Mouse (Mus musculus) monocyte, adult 5-6 weeks (primary cell): Measurements from ENCODE around the gene Ugt1a6b. TPM values are rescaled to one million over a fixed set of nuclear protein-coding genes. Genes with fewer than 3 reads are reported as not detected.
A peak's percentile ranks its signal among the peaks of the same experiment; 100 is the strongest.
"Not testable (repeated sequence)": the region's sequence is repeated elsewhere in the genome, so short reads cannot be mapped to it uniquely, and the experiment has no call there.

Experiments
- ATAC-seq: fragments of 153-309, 156-312 bp; replicated peaks from 2 replicates; pipeline ENCODE4 v1.8.0; 2017; ENCODE audit warnings: mild to moderate bottlenecking; ENCODE audit not compliant: low TSS enrichment, insufficient number of reproducible peaks, severe bottlenecking, poor library complexity, low FRiP score
- total RNA-seq: library from RNA; stranded (forward); fragments of 200-1000, 200-491, 200-594 nt; gene quantifications from 3 replicates; pipeline ENCODE4 v1.2.3, GENCODE M21; 2017

The Ugt1a6b gene
- total RNA-seq, result 1.6 to 5.2 TPM (median 4.0 TPM) in 3 replicates

GRCm38 (mm10) chr1:88103019-88103418, at the start of gene Ugt1a6b:
Ugt1a6b (plus strand) TSS chr1:88103252.
- peak; percentile 95 for ATAC-seq

- no peak for ATAC-seq
Observed at GRCm38 (mm10) chr1:88055088-88055487, 48.0 kb upstream of the Ugt1a6b start, which contains the start of gene Ugt1a10. Ugt1a10 (plus strand) TSS chr1:88055388.

- ATAC-seq, result peak; percentile 82
Observed at GRCm38 (mm10) chr1:88066472-88067102, 36.5 kb upstream of the Ugt1a6b start.

- ATAC-seq, result no peak
Observed at GRCm38 (mm10) chr1:88070495-88070894, 32.6 kb upstream of the Ugt1a6b start, which contains the start of gene Ugt1a9. Ugt1a9 (plus strand) TSS chr1:88070800.

GRCm38 (mm10) chr1:88070902-88071301, 32.1 kb upstream of the Ugt1a6b start:
- ATAC-seq, result no peak

DNA sequence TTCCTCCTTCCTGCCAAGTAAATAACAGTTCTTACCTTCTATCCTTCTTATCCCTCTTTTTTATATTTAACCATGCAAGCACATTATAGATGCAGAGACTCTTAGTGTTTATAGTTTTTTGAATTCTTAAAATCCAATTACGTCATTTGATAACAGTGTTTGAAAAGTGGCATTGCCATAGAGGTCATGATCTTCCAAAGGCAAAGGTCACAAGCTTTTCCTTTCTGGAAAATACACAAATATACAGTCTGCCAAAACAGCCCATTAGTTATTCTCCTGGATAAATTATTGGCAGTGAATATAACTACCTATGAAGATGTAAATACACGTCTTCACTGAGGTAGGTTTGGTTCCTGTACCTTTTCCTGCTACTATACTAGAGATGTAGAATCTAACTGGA, 28.6 kb upstream of the Ugt1a6b start:
- no peak for ATAC-seq

GRCm38 (mm10) chr1:88077128-88077527, 25.9 kb upstream of the Ugt1a6b start:
- peak; percentile 78 for ATAC-seq

DNA sequence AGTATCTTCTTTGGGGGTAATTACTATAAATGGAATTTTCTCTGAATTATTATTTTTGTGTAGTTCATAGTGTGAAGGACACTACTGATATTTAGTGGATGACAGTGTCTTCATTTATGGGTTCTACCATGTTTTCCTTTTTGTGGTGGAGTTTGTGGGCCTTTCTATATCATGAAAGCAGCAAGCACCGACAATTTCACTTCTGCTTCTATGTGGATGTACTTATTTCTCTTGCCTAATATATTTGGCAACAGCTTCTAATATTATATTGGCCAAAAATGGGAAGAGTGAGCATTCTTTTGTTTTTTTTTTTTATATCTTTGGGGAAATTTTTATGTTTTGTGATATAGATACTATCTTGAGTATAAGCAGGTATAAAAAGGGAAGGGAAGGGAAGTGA, 21.4 kb upstream of the Ugt1a6b start:
- no peak for ATAC-seq

DNA sequence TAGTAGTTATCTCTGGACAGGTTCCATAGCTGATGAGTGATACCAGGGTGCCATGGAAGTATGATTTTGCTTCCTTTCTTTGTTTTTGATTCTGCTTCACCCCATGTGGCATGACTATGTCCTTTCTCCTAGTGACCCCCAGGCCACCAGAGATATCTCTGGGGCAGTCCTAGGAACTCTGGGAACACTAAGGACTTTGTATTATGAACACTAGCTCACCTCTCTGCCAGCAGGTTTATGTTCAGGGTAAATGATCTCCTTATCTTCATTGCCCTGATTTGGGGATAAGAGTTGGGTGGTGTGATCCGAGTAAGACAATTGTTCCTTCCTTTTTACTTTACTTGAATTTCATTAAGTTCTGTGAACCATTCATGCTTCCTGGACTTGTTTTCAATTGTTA, 16.9 kb upstream of the Ugt1a6b start:
- ATAC-seq, result no peak

GRCm38 (mm10) chr1:88087513-88087912, 15.5 kb upstream of the Ugt1a6b start, which contains the start of gene Ugt1a8:
Ugt1a8 (plus strand) TSS chr1:88087813.
- ATAC-seq, result no peak

- ATAC-seq, result peak; percentile 58
Observed at GRCm38 (mm10) chr1:88092341-88092740, 10.7 kb upstream of the Ugt1a6b start.

- ATAC-seq, result peak; percentile 67
Observed at GRCm38 (mm10) chr1:88094270-88094676, 8.8 kb upstream of the Ugt1a6b start.

DNA sequence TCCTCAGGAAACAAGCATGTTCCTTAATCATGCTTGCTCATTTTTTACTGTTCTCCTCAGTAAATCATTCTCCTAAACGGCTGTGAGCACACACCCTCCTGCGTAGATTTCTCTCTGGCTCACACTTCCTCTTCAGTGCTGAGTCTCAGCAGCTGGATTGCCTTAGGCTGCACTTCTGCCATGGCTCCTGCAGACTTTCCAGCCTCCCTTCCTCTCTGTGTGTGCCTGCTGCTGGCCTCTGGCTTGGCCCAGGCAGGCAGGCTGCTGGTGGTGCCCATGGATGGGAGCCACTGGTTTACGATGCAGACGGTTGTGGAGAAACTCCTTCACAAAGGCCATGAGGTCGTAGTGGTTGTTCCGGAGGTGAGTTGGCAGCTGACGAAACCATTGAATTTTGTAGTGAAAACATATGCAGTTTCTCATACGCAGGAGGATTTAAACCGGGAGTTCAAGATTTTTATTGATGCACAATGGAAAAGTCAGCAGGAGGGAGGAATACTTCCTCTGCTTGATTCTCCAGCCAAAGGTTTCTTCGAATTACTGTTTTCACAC, 8.0 kb upstream of the Ugt1a6b start, which contains the start of gene Ugt1a7c:
TSS of gene Ugt1a7c (plus strand) at position 122 of the 552 bp plus-strand sequence.
- peak; percentile 78 for ATAC-seq

DNA sequence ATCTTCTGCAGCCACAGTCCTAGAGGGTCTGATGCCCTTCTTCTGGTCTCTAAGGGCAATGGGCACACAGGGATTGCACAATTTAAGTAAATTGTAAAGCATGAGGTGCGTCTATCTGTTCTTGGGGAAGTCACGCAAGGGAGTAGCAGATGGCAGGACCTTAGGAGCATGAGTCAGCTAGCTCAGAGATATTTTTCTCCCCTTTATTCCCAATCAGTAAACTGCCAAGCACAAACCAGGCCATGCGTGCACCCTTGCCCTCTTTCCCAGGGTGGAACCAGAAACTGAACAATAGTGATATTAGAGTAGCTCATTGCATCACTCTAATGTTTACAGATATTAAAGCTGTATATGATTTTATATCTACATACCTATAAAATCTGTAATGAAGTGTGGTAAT, 4.5 kb upstream of the Ugt1a6b start:
- not testable (repeated sequence) for ATAC-seq

- not testable (repeated sequence) for ATAC-seq
Observed at GRCm38 (mm10) chr1:88099691-88100090, 3.4 kb upstream of the Ugt1a6b start.

- not testable (repeated sequence) for ATAC-seq
Observed at GRCm38 (mm10) chr1:88103697-88104468, 831 bp downstream of the Ugt1a6b start.

- no peak for ATAC-seq
Observed at GRCm38 (mm10) chr1:88104667-88105430, 1.8 kb downstream of the Ugt1a6b start.

GRCm38 (mm10) chr1:88105656-88106055, 2.6 kb downstream of the Ugt1a6b start:
- no peak for ATAC-seq

DNA sequence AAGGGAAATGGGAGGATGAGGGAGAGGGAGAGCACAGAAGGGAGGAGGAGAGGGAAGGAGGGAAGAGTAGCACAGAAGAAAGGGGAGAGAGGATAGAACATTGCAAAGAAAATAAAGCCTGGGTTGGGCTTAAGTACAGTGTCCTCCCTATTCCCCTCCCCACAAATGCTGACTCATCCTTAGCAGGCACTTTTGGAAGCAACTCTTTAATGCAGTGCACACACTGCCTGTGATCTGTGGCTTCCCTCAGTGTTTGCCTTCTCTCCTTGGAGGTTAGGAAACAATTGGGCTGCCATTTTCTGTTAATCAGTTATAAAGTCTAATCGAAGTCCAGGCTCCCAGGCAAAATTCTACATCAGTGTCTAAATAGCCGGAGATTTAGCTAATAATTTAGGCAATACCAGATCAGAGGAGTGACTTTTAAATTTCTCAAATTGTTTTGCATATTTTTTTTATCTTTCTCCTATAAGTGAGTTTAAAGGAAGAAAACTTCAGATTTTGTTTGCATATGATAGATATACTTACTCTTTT, 6.0 kb downstream of the Ugt1a6b start:
- ATAC-seq, result not testable (repeated sequence)
